Mouse (Mus musculus): ENCODE measurements around the gene Whrn. TPM values are rescaled to one million over a fixed set of nuclear protein-coding genes. Genes with fewer than 3 reads are reported as not detected.
A peak's percentile ranks its signal among the peaks of the same experiment; 100 is the strongest.

Whrn gene
- polyA plus RNA-seq, 1 experiment: not detected

GRCm38 (mm10) chr4:63487916-63488315 is 7.9 kb downstream of the Whrn start:
- H3K4me1 ChIP-seq (ENCODE audit: control insufficient read depth, insufficient read depth, low read length): peaks cover 7% of the 10 kb centered on the region; the same call in 1 of the 2 replicates
- H3K27ac ChIP-seq (ENCODE audit: insufficient read depth, low read depth, low read length): no peak overlapping the region
- WGBS: 94% methylated on average over 2 of the region's 2 CpGs
- no peak overlapping the region for H3K4me3 ChIP-seq (ENCODE audit: insufficient read depth, low read depth, low read length)
- TF ChIP-seq POLR2A (IDR thresholded peaks at IDR 0.05; ENCODE audit: insufficient read depth, low read depth, low read length) (no peak), CTCF (IDR thresholded peaks at IDR 0.05; ENCODE audit: insufficient read depth, low read depth, low read length) (no peak)

GRCm38 (mm10) chr4:63487256-63487655 is 8.5 kb downstream of the Whrn start:
- H3K4me3 ChIP-seq (ENCODE audit: insufficient read depth, low read depth, low read length): no peak overlapping the region
- H3K27ac ChIP-seq (ENCODE audit: insufficient read depth, low read depth, low read length): no peak overlapping the region
- WGBS: 60% methylated on average over 6 of the region's 6 CpGs
- H3K4me1 ChIP-seq (ENCODE audit: control insufficient read depth, insufficient read depth, low read length): 0 out of 2 replicates have a peak, but pooled peaks cover 4% of the 10 kb centered on the region
- TF ChIP-seq CTCF (IDR thresholded peaks at IDR 0.05; ENCODE audit: insufficient read depth, low read depth, low read length) (no peak), POLR2A (IDR thresholded peaks at IDR 0.05; ENCODE audit: insufficient read depth, low read depth, low read length) (no peak)

GRCm38 (mm10) chr4:63486523-63486922 is 9.3 kb downstream of the Whrn start:
- no peak for TF ChIP-seq CTCF (IDR thresholded peaks at IDR 0.05; ENCODE audit: insufficient read depth, low read depth, low read length)
- no peak for TF ChIP-seq POLR2A (IDR thresholded peaks at IDR 0.05; ENCODE audit: insufficient read depth, low read depth, low read length)
- WGBS: 73% methylated on average over 4 of the region's 4 CpGs
- H3K4me3 ChIP-seq (ENCODE audit: insufficient read depth, low read depth, low read length): no peak overlapping the region
- 0 out of 2 replicates have a peak, but pooled peaks cover 4% of the 10 kb centered on the region for H3K4me1 ChIP-seq (ENCODE audit: control insufficient read depth, insufficient read depth, low read length)
- no peak overlapping the region for H3K27ac ChIP-seq (ENCODE audit: insufficient read depth, low read depth, low read length)

- TF ChIP-seq POLR2A (IDR thresholded peaks at IDR 0.05; ENCODE audit: insufficient read depth, low read depth, low read length) (no peak), CTCF (IDR thresholded peaks at IDR 0.05; ENCODE audit: insufficient read depth, low read depth, low read length) (no peak)
- Histone ChIP-seq H3K27ac (ENCODE audit: insufficient read depth, low read depth, low read length) (no peak overlapping the region), H3K4me1 (ENCODE audit: control insufficient read depth, insufficient read depth, low read length) (peaks cover 4% of the 10 kb centered on the region; the same call in 1 of the 2 replicates), H3K4me3 (ENCODE audit: insufficient read depth, low read depth, low read length) (no peak overlapping the region)
- WGBS: 78% methylated on average over 7 of the region's 7 CpGs
Measured at GRCm38 (mm10) chr4:63483741-63484140, 12.1 kb downstream of the Whrn start.

- Histone ChIP-seq H3K27ac (ENCODE audit: insufficient read depth, low read depth, low read length) (no peak overlapping the region), H3K4me1 (ENCODE audit: control insufficient read depth, insufficient read depth, low read length) (peaks cover 2% of the 10 kb centered on the region), H3K4me3 (ENCODE audit: insufficient read depth, low read depth, low read length) (no peak overlapping the region)
- 77% methylated on average over 11 of the region's 11 CpGs for WGBS
- TF ChIP-seq CTCF (IDR thresholded peaks at IDR 0.05; ENCODE audit: insufficient read depth, low read depth, low read length): no peak
- TF ChIP-seq POLR2A (IDR thresholded peaks at IDR 0.05; ENCODE audit: insufficient read depth, low read depth, low read length): no peak
Measured at GRCm38 (mm10) chr4:63480845-63481167, 15.0 kb downstream of the Whrn start.

GRCm38 (mm10) chr4:63480098-63480844 is 15.5 kb downstream of the Whrn start:
- Histone ChIP-seq H3K4me3 (ENCODE audit: insufficient read depth, low read depth, low read length) (no peak overlapping the region), H3K27ac (ENCODE audit: insufficient read depth, low read depth, low read length) (no peak overlapping the region), H3K4me1 (ENCODE audit: control insufficient read depth, insufficient read depth, low read length) (peaks cover 2% of the 10 kb centered on the region)
- WGBS: 60% methylated on average over 11 of the region's 11 CpGs
- TF ChIP-seq POLR2A (IDR thresholded peaks at IDR 0.05; ENCODE audit: insufficient read depth, low read depth, low read length) (no peak), CTCF (IDR thresholded peaks at IDR 0.05; ENCODE audit: insufficient read depth, low read depth, low read length) (peak; percentile 49; the same call in 1 of the 2 replicates)

GRCm38 (mm10) chr4:63478036-63478435 is 17.8 kb downstream of the Whrn start:
- 87% methylated on average over 7 of the region's 7 CpGs for WGBS
- Histone ChIP-seq H3K27ac (ENCODE audit: insufficient read depth, low read depth, low read length) (no peak overlapping the region), H3K4me3 (ENCODE audit: insufficient read depth, low read depth, low read length) (no peak overlapping the region), H3K4me1 (ENCODE audit: control insufficient read depth, insufficient read depth, low read length) (peaks cover 4% of the 10 kb centered on the region)
- TF ChIP-seq POLR2A (IDR thresholded peaks at IDR 0.05; ENCODE audit: insufficient read depth, low read depth, low read length): no peak
- TF ChIP-seq CTCF (IDR thresholded peaks at IDR 0.05; ENCODE audit: insufficient read depth, low read depth, low read length): no peak

GRCm38 (mm10) chr4:63476891-63477290 is 18.9 kb downstream of the Whrn start:
- Histone ChIP-seq H3K27ac (ENCODE audit: insufficient read depth, low read depth, low read length) (no peak overlapping the region), H3K4me3 (ENCODE audit: insufficient read depth, low read depth, low read length) (no peak overlapping the region), H3K4me1 (ENCODE audit: control insufficient read depth, insufficient read depth, low read length) (peaks cover 4% of the 10 kb centered on the region)
- TF ChIP-seq POLR2A (IDR thresholded peaks at IDR 0.05; ENCODE audit: insufficient read depth, low read depth, low read length): no peak
- no peak for TF ChIP-seq CTCF (IDR thresholded peaks at IDR 0.05; ENCODE audit: insufficient read depth, low read depth, low read length)
- WGBS: 98% methylated on average over 6 of the region's 6 CpGs

GRCm38 (mm10) chr4:63475208-63475607 is 20.6 kb downstream of the Whrn start:
- TF ChIP-seq CTCF (IDR thresholded peaks at IDR 0.05; ENCODE audit: insufficient read depth, low read depth, low read length): no peak
- no peak for TF ChIP-seq POLR2A (IDR thresholded peaks at IDR 0.05; ENCODE audit: insufficient read depth, low read depth, low read length)
- no peak overlapping the region for H3K4me3 ChIP-seq (ENCODE audit: insufficient read depth, low read depth, low read length)
- WGBS: 95% methylated on average over 3 of the region's 3 CpGs
- H3K27ac ChIP-seq (ENCODE audit: insufficient read depth, low read depth, low read length): no peak overlapping the region
- peaks cover 3% of the 10 kb centered on the region for H3K4me1 ChIP-seq (ENCODE audit: control insufficient read depth, insufficient read depth, low read length)
